Mouse (Mus musculus) E14TG2a.4 (cell line): ENCODE results near the gene Lysmd3.

Experiments used
- CTCF ChIP-seq: conservative IDR thresholded peaks from 2 replicates; pipeline ENCODE4 v1.5.1; 2014; ENCODE audit warnings: low read length
- NANOG ChIP-seq: IDR thresholded peaks from 2 replicates; pipeline ENCODE4 v1.6.1; 2014; ENCODE audit warnings: borderline replicate concordance, low read length, mixed read lengths

DNA sequence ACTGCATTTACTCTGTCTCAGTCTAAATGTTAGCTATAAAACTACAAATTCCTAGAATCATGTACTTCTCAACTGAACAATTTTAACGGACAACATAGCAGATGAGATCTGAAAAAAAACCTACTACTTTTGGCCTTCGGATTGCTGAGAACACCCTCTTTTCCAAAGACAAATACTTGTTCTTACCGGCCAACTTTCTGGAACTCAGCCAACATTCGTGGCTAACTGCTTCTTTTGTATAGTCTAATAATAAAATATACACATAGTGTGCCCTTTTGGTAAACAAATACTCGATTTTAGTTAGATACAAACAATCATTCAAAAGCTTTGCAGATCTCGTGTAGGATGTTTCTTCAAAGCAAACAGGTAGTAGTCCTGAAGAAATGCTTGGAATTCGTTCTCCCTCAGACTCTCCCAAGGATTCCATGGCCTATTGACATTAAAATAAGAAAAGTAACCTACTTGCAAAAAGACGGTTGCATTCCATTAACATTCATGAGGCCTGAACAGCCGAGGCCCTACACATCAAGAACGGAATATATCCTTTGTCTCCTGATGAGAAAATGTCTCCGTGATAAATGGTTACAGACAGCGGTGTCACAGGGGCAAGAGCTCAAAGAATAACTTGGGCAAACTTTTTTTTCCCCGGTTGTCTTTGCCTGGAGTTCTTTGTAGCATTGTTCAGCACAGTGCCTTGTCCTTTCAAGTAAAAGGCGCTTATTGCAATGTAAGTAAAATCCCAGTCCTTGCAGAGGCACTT lies 1.2 kb upstream of the Lysmd3 start:
- TF ChIP-seq CTCF (no peak), NANOG (no peak)
